Mouse (Mus musculus): ENCODE results near the gene Pclaf.

DNA sequence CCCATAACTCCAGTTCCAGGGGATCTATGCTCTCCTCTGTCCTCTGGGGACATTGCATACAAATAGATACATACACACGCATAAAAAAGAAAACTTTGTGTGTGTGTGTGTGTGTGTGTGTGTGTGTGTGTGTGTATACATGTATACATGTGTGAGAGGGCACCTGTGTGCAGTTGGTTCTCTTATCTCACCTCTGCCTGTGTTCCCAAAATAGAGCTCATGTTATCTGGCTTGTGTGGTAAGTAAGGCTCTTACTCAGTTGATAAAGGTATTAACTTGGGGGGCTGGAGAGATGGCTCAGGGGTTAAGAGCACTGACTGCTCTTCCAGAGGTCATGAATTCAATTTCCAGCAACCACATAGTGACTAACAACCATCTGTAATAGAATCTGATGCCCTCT lies 27.0 kb downstream of the Pclaf start:
- TF ChIP-seq CTCF (IDR thresholded peaks at IDR 0.05; ENCODE audit: low read depth, low read length) (no peak), POLR2A (IDR thresholded peaks at IDR 0.05; ENCODE audit: borderline replicate concordance, low read depth, low read length) (no peak)

Data from bone marrow macrophage, adult 2 months (primary cell).